Mouse (Mus musculus): Measurements from ENCODE around the gene Abcg3.
"Not testable (repeated sequence)": the region's sequence is repeated elsewhere in the genome, so short reads cannot be mapped to it uniquely, and the experiment has no call there.

Abcg3 gene

DNA sequence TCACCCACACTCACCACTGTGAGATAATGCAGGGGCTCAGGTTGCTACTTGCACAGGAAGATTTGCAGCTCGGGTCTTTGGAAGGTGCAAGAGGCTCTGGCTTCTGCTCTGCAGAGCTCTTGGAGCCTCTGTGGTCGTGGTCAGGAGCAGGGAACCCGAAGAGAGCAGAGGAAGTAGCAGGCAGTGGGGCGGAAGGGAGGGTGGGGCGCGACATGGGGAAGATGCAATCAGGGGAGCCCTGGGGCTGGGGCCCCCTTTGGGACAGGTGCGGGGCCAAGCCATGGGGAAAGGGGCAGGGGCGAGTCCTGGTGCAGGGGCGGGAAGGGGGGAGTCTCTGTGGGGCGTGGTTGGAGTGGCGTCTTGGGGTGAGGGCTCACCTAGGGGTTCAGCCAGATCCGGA, at the start of gene Abcg3:
TSS of gene Abcg3 (minus strand) at position 184 of the 400 bp plus-strand sequence.
- no peak for DNase-seq (ENCODE audit: low spot score)

DNA sequence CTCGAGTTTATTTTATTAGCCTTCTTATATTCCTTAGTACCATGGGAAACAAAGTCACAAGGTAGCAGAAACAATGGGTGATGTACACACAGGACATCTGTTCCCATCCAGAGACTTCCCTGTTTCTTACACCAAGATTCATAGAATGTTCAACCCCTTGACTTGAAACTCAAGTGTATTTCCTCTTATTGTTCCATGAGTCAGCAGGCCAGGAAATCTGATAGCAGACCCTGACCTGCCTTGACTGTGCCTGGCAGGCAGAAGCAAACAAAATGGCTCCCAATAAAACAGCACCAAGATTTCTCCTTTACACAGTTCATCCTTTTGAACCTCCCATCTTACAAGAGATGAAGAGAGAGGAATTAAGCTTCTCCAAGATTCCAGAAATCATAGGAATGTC, 30.0 kb upstream of the Abcg3 start:
- DNase-seq (ENCODE audit: low spot score): no peak

DNA sequence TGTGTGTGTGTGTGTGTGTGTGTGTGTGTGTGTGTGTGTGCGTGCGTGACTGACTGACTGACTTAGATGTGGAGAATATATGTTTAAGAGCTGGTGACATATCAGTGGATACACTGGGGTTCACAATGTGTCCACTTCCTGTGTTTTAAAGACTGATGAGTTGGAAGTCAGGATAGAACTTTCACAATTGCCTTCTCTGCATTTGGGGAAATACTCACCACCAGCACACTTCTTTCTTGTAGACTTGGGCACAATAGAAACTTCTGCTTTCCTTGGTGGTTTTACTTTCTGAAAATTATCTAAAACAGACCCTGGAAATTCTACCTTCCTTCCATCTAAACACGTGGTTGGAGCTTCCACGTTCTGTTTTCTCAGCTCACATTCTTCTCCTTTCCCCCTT, 29.1 kb upstream of the Abcg3 start:
- DNase-seq (ENCODE audit: low spot score): no peak

DNA sequence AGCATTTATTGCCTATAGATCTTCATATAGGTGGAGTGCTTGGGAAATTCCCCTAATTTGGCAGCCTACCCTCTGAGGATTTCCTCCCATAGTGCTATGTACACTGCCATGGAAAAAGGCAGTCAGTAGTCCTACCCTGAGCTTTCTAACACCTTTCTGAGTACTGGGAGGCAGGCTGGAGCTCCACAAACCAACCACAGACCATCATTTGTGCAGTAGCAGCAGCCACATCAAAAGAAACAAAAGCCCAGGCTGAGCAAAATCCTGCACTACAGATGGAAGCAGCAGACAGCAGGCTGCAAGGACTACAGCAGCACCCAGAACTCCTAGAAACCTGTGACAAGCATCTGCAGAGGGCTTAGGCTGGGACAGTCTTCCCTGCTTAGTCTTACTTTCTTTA, 27.9 kb upstream of the Abcg3 start:
- DNase-seq (ENCODE audit: low spot score): no peak

DNA sequence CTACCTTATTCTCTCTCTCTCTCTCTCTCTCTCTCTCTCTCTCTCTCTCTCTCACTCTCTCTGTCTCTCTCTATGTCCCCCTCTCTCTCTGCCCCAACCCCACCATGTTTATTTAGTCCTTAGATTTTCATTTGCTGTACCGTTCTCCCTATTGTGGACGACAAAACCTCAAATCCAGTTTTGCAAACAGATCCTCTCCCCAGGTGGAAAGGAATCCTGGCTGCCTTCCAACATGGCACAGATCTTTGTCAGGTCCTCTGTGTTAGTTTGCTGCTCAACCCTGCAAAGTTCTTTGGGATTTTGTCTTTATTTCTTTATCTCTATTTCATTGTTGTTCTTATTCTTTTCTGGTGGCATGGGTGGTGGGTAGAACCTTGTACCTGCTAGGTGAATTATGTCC, 6.9 kb upstream of the Abcg3 start:
- no peak for DNase-seq (ENCODE audit: low spot score)

DNA sequence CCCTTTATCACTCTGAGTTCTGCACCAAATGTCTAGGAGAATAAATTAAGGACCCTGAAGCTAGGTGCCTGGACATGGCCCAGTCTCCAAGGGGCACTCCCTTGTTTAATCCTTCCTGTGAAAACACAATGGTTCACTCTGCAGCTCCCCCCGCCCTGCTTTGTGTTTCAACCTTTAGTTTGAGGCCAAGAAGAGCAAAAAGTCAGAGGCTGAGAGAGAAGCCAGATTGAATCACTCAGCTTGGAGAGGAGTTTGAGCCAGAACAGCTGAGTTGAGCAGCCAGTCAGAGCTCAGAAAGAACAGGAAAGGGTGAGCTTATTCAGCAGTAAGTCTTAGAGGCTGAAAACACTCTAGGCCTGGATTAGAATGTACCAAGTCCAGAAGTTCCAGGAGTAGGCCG, 5.5 kb upstream of the Abcg3 start:
- peak; percentile 31 for DNase-seq (ENCODE audit: low spot score)

DNA sequence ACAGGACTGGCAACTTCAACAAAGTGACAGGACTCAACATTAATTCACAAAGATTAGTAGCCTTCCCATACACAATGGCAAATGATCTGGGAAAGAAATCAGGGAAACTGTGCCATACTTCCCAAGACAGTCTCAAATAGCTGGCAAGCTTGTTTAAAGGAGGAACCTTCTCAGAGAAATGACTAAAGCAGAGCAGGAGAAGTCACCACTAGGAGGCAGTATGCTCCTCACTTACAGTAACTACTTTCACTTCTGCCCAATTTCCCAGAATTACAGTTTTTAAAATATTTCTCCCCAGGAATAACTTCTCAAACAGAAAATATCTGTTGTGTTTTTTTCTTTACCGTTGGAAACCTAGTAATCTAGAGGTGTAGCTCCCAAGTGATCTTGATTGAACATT, 4.2 kb upstream of the Abcg3 start:
- DNase-seq (ENCODE audit: low spot score): peak; percentile 69

DNA sequence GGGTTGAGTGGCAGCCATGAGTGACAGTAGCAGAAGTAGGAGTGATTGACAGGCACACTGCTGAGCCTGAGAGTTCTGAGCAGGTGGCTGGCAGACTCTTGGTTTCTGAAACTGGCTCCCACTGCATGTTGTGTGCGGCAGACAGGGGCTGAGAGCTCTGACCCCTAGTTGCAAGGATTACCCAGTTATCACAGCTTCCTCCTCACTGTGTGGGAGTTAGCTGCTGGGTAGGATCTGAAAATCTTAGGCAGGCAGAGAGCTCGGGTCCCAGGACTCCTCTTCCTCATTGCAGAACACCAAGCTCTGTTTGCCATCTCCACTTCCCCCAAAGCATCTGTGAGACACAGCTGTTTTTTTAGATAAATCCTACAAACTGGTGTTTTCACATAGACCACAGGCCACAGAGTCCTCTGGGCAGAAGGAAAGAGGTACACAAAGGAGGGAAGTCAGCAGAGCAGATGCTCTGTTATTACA, 3.4 kb downstream of the Abcg3 start:
- no peak for DNase-seq (ENCODE audit: low spot score)

DNA sequence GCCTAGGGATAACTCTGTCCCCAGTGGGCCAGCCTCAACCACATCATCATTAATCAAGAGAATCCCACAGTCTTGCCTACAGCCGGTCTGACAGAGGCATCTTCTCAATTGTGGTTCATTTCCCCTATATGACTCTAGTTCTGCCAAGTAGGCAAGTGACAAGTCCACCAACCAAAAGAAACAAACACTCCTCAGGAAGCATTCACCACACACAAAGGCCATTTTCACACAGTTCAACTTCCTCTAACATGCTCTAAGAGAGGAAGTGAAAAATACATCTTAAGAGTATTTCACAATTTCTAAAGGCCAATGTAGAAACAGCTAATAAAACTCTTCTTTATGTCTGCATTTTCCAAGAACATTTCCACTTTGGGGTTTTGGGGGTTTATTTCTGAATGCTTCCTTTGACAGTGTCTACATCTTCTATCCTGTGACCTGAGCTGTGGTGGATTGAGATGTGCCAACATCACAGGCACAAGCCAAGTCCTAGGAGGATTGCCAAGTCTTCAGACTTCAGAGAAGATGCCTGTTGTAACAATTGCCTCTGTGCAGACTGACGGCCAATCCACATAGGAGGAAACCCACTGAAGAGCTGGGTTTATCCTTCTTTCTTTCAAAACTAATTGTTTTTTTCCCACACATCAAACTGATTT, 24.3 kb downstream of the Abcg3 start:
- DNase-seq (ENCODE audit: low spot score): peak; percentile 60

DNA sequence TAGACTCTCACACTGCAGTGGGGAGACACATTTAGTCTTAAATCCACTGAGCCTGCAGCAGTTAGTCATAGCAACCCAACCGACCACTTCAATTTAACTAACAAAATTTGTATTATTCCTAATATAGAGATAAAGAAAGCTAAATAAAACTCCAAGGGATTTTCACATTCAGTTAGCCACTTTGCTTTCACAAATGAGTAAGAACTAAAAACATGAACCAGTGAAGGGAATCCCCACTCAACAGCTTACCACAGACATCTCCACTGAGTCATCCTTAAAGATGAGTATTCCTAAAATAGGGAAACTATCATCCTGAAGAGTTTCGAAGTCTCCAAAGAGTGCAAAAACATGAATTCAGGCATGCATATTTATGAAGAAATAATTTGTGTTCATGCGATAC, 27.3 kb downstream of the Abcg3 start:
- DNase-seq (ENCODE audit: low spot score): no peak

DNA sequence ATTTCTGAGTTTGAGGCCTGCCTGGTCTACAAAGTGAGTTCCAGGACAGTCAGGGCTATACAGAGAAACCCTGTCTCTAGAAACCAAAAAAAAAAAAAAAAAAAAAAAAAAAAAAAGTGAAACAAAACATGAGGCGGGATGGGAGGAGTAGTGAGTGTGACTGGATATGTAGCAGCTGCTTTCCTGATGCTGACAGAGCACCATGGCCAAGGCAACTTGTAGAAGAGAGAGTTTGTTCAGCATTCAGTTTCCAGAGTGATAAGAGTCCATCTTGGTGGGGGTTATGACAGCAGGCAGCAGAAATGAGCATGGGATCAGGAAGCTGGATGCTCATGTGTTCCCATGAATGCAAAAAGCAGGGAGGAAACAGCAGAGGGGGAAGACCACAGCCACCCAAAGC, 35.6 kb downstream of the Abcg3 start:
- no peak for DNase-seq (ENCODE audit: low spot score)

DNA sequence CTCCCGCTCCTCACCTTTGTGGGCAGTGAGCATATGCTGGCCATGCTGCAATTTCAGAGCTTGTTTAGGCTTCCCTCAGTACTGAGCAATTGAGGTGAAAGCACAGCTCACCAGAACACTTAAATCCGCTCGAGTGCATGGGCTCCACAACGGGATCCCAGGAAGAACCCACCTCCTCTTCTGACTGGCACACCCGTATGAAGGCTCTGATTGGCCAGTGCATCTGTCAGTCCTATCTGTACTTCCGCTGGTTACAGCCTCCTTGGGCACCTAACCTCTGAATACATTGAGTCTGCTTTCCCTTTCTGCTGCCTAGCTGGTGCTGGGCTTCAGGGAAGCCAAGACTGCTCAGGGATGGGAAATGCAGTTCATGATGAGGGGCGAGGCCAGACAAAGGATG, 48.4 kb downstream of the Abcg3 start:
- DNase-seq (ENCODE audit: low spot score): no peak

DNA sequence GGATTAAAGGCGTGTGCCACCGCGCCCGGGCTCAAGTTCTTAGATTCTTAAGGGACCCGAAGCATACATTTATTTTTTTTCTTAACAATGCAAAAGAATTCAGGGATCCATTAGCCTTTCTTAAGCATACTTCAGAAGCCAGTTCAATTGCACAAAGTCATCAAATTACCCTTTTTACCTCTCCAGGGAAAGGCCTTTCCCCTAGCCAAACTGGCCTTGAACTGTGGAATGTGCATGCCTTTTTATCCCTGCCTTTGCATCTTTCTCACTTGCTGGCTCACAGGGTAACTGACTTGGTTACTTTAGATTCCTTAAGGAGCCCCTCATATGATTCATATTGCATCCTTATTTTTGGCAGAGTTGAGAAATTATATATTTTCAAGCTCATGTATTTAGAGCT, 76.0 kb downstream of the Abcg3 start:
- not testable (repeated sequence) for DNase-seq (ENCODE audit: low spot score)

All from lung, postnatal 25 days (tissue).